Mouse (Mus musculus) megakaryocyte, embryonic 14.5 days (primary cell): Measurements from ENCODE around the gene Ppcdc.

Experiments used
- FLI1 ChIP-seq: IDR thresholded peaks from 2 replicates; pipeline ENCODE4 v1.6.1; 2012; ENCODE audit warnings: low read length, inconsistent platforms, mixed read lengths
- GATA1 ChIP-seq: IDR thresholded peaks from 3 replicates; pipeline ENCODE4 v1.6.1; 2012; ENCODE audit warnings: mixed read lengths, low read length, inconsistent platforms, borderline replicate concordance

DNA sequence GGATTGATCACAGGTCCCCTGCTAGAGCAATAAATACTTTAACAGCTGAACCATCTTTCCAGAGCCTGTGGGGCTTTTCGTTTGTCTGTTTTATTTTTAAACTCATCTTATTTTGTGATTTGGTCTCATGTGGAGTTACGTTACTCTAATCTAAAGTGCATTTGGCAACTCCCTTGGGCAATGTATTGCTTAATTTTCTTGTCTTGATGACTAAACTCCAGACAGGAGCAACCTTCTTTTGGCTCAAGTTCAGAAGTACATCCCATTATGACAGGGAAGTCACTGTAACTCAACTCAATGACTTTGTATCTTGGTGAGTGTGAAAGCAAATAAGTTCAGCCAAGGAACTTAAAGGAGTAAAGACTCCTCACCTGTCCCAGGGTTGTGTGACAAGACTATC, 55.3 kb downstream of the Ppcdc start:
- no peak for TF ChIP-seq FLI1
- TF ChIP-seq GATA1, result no peak
